Mouse (Mus musculus) hindbrain, embryonic 14.5 days (tissue): ENCODE results near the gene Clip2. TPM values are rescaled to one million over a fixed set of nuclear protein-coding genes. Genes with fewer than 3 reads are reported as not detected.

Experiments
- ATAC-seq: fragments of 200-750 bp; cut with Nextera tagmentation; 2 replicates; pipeline ENCODE4 v1.8.0; 2017; ENCODE audit warnings: moderate number of reproducible peaks, mild to moderate bottlenecking, moderate TSS enrichment, moderate library complexity; ENCODE audit not compliant: low FRiP score
- DNase-seq: peaks from one replicate; pipeline ENCODE4 v3.0.0-alpha.2; 2015; ENCODE audit warnings: low spot score
- H3K27ac ChIP-seq: fragments of 300-500 bp; sonication (generic); 2 replicates; pipeline ENCODE4 v1.5.1; 2014; ENCODE audit warnings: mild to moderate bottlenecking, moderate library complexity
- H3K27me3 ChIP-seq: fragments of 300-500 bp; sonication (generic); 2 replicates; pipeline ENCODE4 v1.6.1; 2014; ENCODE audit warnings: mild to moderate bottlenecking, low read length, mixed read lengths; ENCODE audit not compliant: control insufficient read depth, insufficient read depth
- H3K36me3 ChIP-seq: fragments of 300-500 bp; sonication (generic); replicated peaks from 2 replicates; pipeline ENCODE4 v1.6.1; 2014; ENCODE audit not compliant: control insufficient read depth, insufficient read depth
- H3K4me1 ChIP-seq: fragments of 300-500 bp; sonication (generic); replicated peaks from 2 replicates; pipeline ENCODE4 v1.6.1; 2014; ENCODE audit warnings: antibody characterized with exemption, low read length, mixed read lengths; ENCODE audit not compliant: control insufficient read depth, insufficient read depth
- H3K4me2 ChIP-seq: fragments of 300-500 bp; sonication (generic); replicated peaks from 2 replicates; pipeline ENCODE4 v1.6.1; 2014; ENCODE audit warnings: mild to moderate bottlenecking, moderate library complexity
- H3K4me3 ChIP-seq: fragments of 300-500 bp; sonication (generic); replicated peaks from 2 replicates; pipeline ENCODE4 v1.5.1; 2014; ENCODE audit warnings: mild to moderate bottlenecking, low read length
- H3K9ac ChIP-seq: fragments of 300-500 bp; sonication (generic); 2 replicates; pipeline ENCODE4 v1.6.1; 2014
- H3K9me3 ChIP-seq: fragments of 300-500 bp; sonication (generic); 2 replicates; pipeline ENCODE4 v1.6.1; 2016; ENCODE audit warnings: low read length; ENCODE audit not compliant: control insufficient read depth
- WGBS: fragments of 180-500 bp; shearing (Covaris S2); extraction: QIAGEN DNeasy Blood & Tissue Kit; methylation state at CpG from one replicate; pipeline ENCODE4 v1.1.7; 2014; 5-methylcytosine and 5-hydroxymethylcytosine counted together
- polyA plus RNA-seq: library from polyadenylated mRNA; unstranded; fragments of >200 nt; fragmentation: Nextera tagmentation; extraction: Ambion mirVana; gene quantifications from 2 replicates; pipeline ENCODE4 v1.2.1, GENCODE M21; 2014

The Clip2 gene
- polyA plus RNA-seq, 1 experiment from 2014 or later = 16.8 TPM

GRCm38 (mm10) chr5:134502591-134502990 lies 49.6 kb downstream of the Clip2 start:
- WGBS = 92% methylated on average over 18 of the region's 18 CpGs
- Histone ChIP-seq H3K4me3 (no peak overlapping the region), H3K27me3 (no peaks in the 10 kb centered on the region), H3K4me1 (no peaks in the 10 kb centered on the region), H3K27ac (no peak overlapping the region), H3K4me2 (no peak overlapping the region), H3K36me3 (peaks cover 76% of the 10 kb centered on the region), H3K9ac (no peak overlapping the region), H3K9me3 (no peaks in the 10 kb centered on the region)
- DNase-seq = no peak
- no peak for ATAC-seq

- Histone ChIP-seq H3K9me3 (no peaks in the 10 kb centered on the region), H3K36me3 (peaks cover 86% of the 10 kb centered on the region), H3K27ac (no peak overlapping the region), H3K4me3 (no peak overlapping the region), H3K27me3 (no peaks in the 10 kb centered on the region), H3K4me1 (no peaks in the 10 kb centered on the region), H3K9ac (no peak overlapping the region), H3K4me2 (no peak overlapping the region)
- 88% methylated on average over 9 of the region's 9 CpGs for WGBS
- DNase-seq (no peak), ATAC-seq (no peak)
These were observed 50.8 kb downstream of the Clip2 start for GRCm38 (mm10) chr5:134501453-134501852.

- H3K4me1 ChIP-seq = no peaks in the 10 kb centered on the region
- H3K36me3 ChIP-seq = peaks cover 93% of the 10 kb centered on the region
- H3K9ac ChIP-seq = no peak overlapping the region
- H3K4me2 ChIP-seq = no peak overlapping the region
- no peaks in the 10 kb centered on the region for H3K9me3 ChIP-seq
- H3K4me3 ChIP-seq = no peak overlapping the region
- ATAC-seq (no peak), DNase-seq (no peak)
- no peak overlapping the region for H3K27ac ChIP-seq
- no peaks in the 10 kb centered on the region for H3K27me3 ChIP-seq
- WGBS = 99% methylated on average over 3 of the region's 3 CpGs
These were observed 51.6 kb downstream of the Clip2 start for GRCm38 (mm10) chr5:134500681-134501080.

GRCm38 (mm10) chr5:134500062-134500461 lies 52.2 kb downstream of the Clip2 start:
- no peak for DNase-seq
- no peak for ATAC-seq
- 78% methylated on average over 4 of the region's 4 CpGs for WGBS
- Histone ChIP-seq H3K4me2 (no peak overlapping the region), H3K36me3 (peaks cover 96% of the 10 kb centered on the region), H3K27me3 (no peaks in the 10 kb centered on the region), H3K9me3 (no peaks in the 10 kb centered on the region), H3K27ac (no peak overlapping the region), H3K4me3 (no peak overlapping the region), H3K9ac (no peak overlapping the region), H3K4me1 (no peaks in the 10 kb centered on the region)

GRCm38 (mm10) chr5:134497026-134497425 lies 55.2 kb downstream of the Clip2 start:
- Histone ChIP-seq H3K4me3 (no peak overlapping the region), H3K27me3 (no peaks in the 10 kb centered on the region), H3K4me2 (no peak overlapping the region), H3K9ac (no peak overlapping the region), H3K36me3 (peaks cover 95% of the 10 kb centered on the region), H3K27ac (no peak overlapping the region), H3K9me3 (no peaks in the 10 kb centered on the region), H3K4me1 (no peaks in the 10 kb centered on the region)
- DNase-seq (no peak), ATAC-seq (no peak)
- WGBS = 95% methylated on average over 5 of the region's 5 CpGs

- no peaks in the 10 kb centered on the region for H3K4me1 ChIP-seq
- H3K4me2 ChIP-seq = no peak overlapping the region
- no peaks in the 10 kb centered on the region for H3K27me3 ChIP-seq
- 87% methylated on average over 4 of the region's 4 CpGs for WGBS
- H3K9ac ChIP-seq = no peak overlapping the region
- no peak overlapping the region for H3K27ac ChIP-seq
- no peak overlapping the region for H3K4me3 ChIP-seq
- ATAC-seq (no peak), DNase-seq (no peak)
- H3K36me3 ChIP-seq = peaks cover 90% of the 10 kb centered on the region
- no peaks in the 10 kb centered on the region for H3K9me3 ChIP-seq
These were observed 56.4 kb downstream of the Clip2 start for GRCm38 (mm10) chr5:134495796-134496195.

GRCm38 (mm10) chr5:134494142-134494541 lies 58.1 kb downstream of the Clip2 start:
- Histone ChIP-seq H3K4me2 (no peak overlapping the region), H3K9me3 (no peaks in the 10 kb centered on the region), H3K36me3 (peaks cover 94% of the 10 kb centered on the region), H3K4me1 (no peaks in the 10 kb centered on the region), H3K4me3 (no peak overlapping the region), H3K9ac (no peak overlapping the region), H3K27ac (no peak overlapping the region), H3K27me3 (no peaks in the 10 kb centered on the region)
- ATAC-seq (no peak), DNase-seq (peak; percentile 86)
- 60% methylated on average over 11 of the region's 11 CpGs for WGBS

GRCm38 (mm10) chr5:134492956-134493355 lies 59.3 kb downstream of the Clip2 start:
- no peak overlapping the region for H3K4me2 ChIP-seq
- H3K9ac ChIP-seq = no peak overlapping the region
- H3K36me3 ChIP-seq = peaks cover 89% of the 10 kb centered on the region
- no peaks in the 10 kb centered on the region for H3K4me1 ChIP-seq
- H3K4me3 ChIP-seq = no peak overlapping the region
- no peaks in the 10 kb centered on the region for H3K9me3 ChIP-seq
- no peaks in the 10 kb centered on the region for H3K27me3 ChIP-seq
- WGBS = over 99% methylated on average over 4 of the region's 4 CpGs
- ATAC-seq = no peak
- DNase-seq = no peak
- H3K27ac ChIP-seq = no peak overlapping the region

- no peaks in the 10 kb centered on the region for H3K27me3 ChIP-seq
- H3K9me3 ChIP-seq = no peaks in the 10 kb centered on the region
- 31% methylated on average over 18 of the region's 18 CpGs for WGBS
- ATAC-seq (no peak), DNase-seq (peak; percentile 88)
- no peak overlapping the region for H3K4me2 ChIP-seq
- peaks cover 78% of the 10 kb centered on the region for H3K36me3 ChIP-seq
- H3K4me1 ChIP-seq = no peaks in the 10 kb centered on the region
- H3K9ac ChIP-seq = no peak overlapping the region
- H3K27ac ChIP-seq = no peak overlapping the region
- H3K4me3 ChIP-seq = no peak overlapping the region
These were observed 60.4 kb downstream of the Clip2 start for GRCm38 (mm10) chr5:134491712-134492417.

- WGBS = 85% methylated on average over 2 of the region's 2 CpGs
- H3K4me1 ChIP-seq = no peaks in the 10 kb centered on the region
- no peak overlapping the region for H3K27ac ChIP-seq
- no peak for DNase-seq
- H3K27me3 ChIP-seq = no peaks in the 10 kb centered on the region
- no peaks in the 10 kb centered on the region for H3K9me3 ChIP-seq
- no peak for ATAC-seq
- peaks cover 71% of the 10 kb centered on the region for H3K36me3 ChIP-seq
- H3K9ac ChIP-seq = no peak overlapping the region
- no peak overlapping the region for H3K4me2 ChIP-seq
- no peak overlapping the region for H3K4me3 ChIP-seq
These were observed 61.0 kb downstream of the Clip2 start for GRCm38 (mm10) chr5:134491206-134491605.
